Mouse (Mus musculus) ovary, postnatal 10 days (tissue): ENCODE data around the gene Sms.

Experiments
- DNase-seq: peaks from one replicate; pipeline ENCODE4 v3.0.0; 2022; ENCODE audit warnings: low spot score

The Sms gene

DNA sequence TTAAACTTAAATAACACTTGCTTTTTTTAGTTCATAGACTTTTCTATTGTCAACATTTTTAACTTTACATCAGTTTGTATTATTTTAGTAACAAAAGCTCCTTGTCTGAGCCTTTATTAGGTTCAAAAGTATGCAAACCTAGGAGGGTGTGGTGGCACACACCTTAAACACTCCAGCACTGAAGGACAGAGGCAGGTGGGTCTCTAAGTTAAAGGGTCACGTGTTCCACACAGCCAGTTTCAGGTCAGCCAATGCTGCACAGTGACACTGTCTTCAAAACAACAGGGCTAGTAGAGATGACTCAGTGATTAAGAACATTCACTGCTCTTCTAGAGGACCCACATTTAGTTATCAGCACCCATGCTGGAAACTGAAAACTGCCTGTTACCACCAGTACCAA lies 43.1 kb downstream of the Sms start:
- no peak for DNase-seq

DNA sequence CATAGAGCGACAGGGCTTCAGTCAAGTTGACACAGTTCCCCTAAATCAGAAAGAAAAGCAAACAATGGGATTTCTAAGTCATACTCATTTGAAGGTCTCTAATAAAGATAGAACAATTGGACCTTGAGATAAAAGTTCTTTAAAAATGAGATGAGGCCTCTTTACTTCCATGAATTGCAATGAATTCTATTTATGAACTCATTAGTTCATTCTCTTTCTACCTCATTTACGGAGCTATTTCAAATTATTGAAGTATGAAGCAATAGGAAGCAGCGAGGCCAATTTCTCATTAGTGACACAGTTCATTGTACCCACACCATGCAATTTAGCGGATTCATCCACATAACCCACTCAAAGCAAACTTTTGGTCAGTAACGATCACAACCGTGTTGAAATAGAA lies 44.7 kb downstream of the Sms start:
- no peak for DNase-seq

DNA sequence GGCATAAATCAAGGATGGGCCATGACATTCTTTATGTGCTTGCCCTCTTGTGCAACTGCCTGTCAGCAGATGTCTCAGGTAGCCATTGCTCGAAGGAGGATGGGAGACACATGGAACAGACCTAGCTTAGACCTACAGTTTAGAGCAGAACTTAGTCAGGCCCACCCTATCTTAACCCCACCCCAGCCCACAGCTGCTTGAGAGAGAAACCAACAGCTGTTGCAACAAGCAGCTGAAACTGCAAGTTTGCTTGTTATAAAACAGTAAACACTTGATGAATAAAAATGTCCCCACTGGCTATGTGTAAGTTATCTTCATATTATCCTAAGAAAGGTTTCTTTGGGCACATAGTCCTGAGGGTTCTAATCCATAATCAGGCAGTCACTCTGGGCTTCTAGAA lies 57.3 kb downstream of the Sms start:
- DNase-seq, result no peak

DNA sequence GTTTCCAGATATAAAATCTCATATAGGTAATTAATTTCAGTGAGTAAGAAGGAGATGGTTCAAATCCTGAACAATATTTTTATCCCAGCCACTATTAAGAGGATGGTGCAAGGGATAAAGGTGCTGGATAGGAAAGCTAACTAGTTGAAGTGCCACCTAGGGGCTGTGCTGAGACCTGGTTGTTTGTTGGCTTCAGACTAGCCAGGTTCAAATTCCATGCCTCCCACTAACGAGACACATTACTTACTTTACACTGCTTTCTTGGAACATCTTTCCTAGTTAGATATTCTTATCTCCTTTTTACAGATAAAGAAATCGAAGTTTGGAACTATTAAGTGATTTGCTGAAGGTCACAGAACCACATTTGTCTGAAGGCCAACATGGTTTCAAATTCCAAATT lies 72.6 kb downstream of the Sms start:
- DNase-seq, result no peak

DNA sequence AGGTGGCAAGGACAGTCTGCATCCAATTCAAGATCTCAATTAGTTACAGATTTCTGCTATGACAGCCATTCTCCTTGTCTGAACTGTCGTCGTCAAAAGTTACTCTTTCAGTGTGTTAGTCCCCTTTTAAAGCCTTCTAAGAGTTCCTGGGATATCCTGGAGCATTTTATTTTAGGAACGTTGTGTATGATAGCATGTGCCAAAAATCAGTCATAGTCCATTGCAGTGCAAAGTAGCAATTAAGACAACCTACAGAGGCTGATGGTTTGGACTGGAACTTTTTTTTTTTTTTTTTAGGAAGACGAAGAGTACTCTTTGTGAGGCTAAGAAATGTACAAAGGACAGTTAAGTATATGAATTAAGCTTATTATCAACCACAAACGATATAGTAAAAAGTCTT lies 76.9 kb downstream of the Sms start, which contains the start of gene Phex:
Phex (minus strand) TSS at position 101 of the 400 bp plus-strand sequence.
- DNase-seq, result no peak

DNA sequence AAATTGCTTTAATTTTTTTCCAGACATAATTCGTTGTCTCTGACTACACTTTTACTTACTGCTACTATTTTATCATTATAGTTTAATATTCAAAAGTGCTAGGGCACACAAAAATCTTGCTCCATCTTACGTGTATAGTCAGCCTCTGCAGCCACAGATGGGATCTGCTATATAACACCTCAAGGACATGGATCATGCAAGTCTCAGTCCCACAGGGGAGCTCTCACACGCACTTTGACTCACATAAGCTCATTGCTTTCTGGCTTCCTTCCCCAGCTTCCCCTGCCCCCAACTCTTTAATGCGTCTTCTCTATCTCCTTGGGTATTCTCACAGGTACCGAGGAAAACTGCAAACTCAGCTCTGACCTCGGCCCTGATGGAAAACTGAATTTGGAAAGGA lies 87.2 kb downstream of the Sms start:
- DNase-seq, result no peak
